Mouse (Mus musculus) brain, adult 2 months (tissue): ENCODE results near the gene Hdac9.
A peak's percentile ranks its signal among the peaks of the same experiment; 100 is the strongest.

Experiments
- DNase-seq: peaks from one replicate; pipeline ENCODE4 v3.0.0; 2011; ENCODE audit warnings: low read depth, low spot score

Hdac9 gene

DNA sequence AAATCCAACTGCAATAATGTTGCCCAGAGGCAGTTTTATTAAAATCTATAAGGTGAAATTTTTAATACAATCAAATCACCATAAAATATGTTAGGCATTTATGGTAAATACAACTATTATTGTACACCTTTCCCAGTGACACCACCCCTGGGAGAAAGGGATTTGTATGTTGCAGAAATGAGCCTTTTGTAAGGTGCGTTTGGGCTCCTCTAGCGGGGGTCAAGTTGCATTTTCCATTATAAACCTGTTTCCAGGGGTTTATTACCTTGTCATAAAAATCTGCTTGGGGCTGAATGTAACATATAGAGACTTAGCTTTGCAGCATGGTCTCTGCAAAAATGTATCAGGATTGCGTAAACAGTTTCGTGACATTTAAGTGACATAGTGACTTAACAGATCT lies 312.4 kb downstream of the Hdac9 start:
- no peak for DNase-seq

DNA sequence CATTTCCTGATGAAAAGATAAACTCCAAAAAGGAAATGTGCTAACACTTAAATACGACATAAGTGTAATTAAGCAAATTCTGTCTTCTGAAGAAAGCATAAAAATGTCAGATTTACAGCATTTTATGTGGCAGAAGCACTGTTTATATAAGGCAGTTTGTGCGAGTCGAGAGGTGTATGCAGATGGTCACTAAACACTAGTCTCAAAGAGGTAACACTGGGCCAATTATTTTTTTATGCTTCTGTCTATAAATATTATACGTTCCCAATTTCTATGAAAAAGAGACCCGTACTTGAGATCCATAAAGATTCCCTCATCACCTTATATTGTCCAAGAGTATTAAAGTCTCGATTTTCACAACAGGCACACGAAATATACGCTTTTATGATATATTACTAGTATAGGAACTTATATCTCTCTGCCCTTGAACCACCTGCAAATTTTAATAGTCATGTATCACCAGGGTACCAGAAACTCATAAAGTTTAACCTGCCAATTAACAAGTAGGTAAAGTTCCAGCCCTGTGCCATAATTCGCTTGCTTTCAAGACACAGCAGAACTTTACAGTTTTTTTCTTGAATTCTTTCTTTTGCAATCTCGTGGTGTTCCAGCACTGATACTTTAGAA lies 322.6 kb downstream of the Hdac9 start:
- DNase-seq = no peak

DNA sequence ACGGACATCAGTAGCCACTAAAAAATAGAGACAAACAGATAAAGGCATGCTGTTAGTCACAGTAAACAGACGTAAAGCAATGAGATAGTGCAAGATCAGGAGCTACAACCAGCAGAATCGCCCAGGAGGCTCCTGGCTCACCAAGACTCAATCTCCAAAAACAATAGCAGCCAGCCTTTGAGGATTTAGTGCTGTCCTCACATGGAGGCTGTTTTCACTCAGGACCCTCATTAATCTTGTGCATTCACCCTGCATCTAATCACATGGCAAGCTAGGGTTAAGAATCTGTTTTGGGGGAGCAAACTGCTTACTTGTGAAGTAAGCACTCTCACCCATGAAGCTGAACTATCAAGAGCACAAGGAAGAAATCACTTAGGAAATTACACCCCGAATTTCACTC lies 329.7 kb downstream of the Hdac9 start:
- no peak for DNase-seq

DNA sequence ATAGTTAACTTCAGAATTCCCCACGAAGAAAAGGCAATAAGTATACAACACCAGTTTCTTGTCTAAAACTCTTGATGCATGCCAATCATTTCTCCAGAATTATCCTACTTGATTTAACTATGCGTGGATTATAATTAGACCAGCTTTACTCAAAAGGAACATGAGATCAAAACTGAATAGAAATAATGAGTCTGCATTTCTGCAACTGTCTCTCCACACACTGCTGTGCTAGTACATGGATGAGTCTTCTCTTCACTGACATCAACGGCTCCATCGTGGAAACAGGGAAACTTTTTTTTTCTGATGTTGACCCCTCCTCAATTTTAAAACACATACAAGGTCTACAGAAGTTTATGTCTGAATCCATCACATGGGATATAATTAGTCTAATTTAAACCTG lies 334.4 kb downstream of the Hdac9 start:
- no peak for DNase-seq

DNA sequence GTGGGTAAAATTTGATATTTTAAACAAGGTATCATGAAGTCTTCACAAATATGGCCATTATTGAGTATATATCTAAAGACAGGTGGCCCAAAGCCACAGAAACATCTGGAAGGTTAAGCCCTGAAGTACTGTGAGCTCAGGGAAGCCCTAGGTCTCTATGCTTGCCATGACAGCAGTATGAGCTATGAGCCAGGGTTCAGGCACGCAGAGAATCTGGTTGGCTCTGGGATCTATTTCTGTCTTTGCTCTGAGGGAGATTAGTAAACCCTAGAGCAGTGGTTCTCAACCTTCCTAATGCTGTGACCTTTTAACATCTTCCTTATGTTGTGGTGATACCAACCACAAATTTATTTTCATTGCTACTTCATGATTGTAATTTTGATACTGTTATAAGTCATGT lies 337.7 kb downstream of the Hdac9 start:
- DNase-seq = no peak

DNA sequence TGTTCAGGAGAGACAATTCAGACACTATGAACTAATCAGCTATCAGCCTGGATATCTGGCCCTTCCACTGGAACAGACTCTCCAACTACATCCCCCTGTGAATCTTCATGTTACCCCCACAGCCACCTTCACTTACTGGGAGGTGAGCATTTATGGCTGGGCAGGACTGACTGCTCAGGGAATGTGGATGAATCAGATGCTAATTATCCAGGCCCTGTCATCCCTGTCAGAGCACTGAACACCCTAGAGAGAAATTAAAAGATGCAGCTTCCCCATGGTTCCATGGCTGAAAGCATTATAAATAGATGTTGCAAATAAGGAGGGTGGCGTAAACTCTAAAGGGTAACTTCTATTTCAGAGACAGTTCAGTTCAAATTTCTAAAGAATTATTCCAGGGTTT lies 345.8 kb downstream of the Hdac9 start:
- peak; percentile 59 for DNase-seq

DNA sequence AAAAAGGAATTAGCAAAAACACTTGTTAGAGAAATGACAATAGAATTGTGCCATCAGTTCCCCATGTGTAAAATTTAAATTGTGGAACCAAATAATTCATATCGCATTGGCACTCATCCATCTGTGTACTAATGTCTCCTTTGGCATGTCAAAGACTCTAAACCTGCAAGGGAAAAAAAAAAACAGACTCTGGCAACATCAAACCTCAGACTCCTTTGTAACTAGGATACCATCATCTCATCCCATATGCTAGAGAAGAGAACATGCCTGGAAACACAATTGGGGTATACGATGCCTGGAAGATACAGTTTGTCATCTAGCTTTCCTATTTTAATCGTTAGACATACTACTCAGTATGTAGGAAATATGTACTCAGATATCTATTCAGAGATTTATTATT lies 347.4 kb downstream of the Hdac9 start:
- no peak for DNase-seq

DNA sequence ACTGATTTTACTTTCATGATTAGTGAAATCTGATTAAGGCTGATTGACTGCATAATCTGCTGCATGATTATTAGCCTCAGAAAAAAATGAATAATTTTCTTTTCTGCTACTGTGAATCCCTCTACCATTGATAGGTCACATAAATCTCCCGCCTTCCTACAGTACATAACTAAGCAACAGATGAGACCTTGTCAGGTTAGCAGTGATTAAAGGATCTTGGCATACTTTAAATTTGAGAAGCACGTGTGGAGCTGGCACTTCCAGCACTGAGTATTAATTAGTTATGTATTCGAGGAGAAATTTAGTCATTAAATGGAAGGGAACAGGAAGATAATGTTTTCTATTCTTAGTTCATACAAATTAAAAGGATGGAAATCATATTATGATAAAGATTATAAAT lies 347.8 kb downstream of the Hdac9 start:
- no peak for DNase-seq

DNA sequence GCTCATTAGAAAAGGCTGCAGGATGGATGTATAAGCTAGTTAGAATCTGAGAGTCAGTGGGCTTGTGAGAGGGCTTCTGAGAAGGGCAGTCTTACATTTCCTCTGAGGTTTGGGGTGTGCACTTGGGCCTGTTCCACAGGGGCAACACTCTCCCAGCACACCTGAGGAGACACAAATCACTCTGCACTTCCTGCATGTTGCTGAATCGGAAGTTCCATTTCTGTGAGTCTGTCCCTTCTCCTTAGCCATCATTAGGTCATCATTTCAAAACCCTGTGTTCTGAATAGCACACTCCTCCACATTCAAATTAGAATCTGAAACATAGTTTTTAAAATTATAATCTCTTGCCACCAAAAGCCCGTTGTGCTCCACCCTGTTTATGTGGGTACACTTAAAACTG lies 354.6 kb downstream of the Hdac9 start:
- no peak for DNase-seq

DNA sequence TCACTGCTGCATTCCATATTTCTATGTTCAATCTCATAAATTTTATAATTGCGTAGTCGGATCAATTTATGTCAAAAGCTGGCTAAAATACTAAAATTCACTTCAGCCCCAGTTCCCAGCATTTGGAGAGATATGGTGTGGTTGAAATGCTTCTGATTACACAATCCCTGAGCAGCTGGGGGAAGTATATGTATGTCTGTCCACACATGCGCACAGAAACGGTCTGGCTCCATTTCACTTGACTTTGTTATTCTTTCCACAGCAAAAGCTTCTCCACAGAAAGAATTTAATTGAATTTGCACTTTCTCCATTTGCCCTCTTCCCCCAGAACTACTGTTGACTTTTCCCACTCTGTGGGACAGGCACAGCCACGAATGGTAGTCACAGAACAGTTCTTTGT lies 357.9 kb downstream of the Hdac9 start:
- no peak for DNase-seq

DNA sequence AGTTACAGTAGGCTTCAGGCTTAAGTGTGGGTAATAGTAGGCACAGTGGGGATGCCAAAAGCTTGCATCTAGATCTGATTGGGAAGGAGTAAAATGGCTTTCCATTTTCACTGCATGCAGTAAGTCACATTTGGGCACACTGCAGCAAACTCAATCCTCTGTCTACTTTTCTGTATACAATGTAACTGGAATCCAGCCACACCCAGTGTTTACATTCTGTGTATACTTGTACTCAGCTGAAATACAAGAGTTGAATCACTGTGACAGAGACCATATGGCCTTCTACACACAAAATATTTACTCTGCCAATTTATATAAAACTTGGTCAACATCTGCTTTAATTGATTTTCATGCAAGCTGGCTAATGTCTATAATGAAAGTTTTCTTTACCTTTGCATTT lies 362.1 kb downstream of the Hdac9 start:
- no peak for DNase-seq

DNA sequence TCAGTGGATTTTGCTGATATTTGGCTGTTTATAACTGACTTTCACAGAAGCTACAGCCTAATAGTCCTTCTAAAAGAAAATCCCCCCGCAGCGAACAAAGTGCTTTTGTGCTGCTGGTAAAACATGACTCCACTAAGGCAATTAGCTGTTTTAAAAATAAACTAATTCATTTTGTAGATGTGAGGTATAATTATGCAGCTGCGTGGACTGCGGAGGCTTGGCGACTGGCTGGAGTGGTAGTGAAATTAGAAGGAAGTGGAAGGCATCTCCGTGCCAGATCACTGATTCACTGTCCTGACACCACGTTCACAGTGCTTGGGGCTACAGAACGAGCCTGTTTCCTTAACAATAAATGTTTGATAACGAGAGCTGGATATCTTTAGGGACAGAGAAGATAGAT lies 366.6 kb downstream of the Hdac9 start:
- DNase-seq = peak; percentile 70

DNA sequence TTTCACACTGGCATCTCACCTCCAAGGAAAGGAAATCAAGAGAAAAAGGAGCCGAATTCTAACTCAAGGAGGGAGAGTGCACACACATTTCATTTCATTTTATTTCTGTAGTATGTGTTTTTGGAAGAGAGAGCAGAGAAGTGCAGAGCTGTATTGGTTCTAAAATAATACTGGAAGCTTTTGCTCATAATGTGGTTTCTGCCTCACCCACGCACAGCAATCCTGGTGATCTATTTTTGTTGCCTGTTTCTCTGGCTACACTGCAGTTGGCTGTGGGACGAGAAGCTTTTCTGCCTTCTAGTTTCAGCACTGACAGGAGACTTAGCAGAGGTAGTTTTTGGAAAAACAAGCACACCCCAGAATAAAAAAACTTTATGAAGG lies 387.7 kb downstream of the Hdac9 start:
- DNase-seq = peak; percentile 95

DNA sequence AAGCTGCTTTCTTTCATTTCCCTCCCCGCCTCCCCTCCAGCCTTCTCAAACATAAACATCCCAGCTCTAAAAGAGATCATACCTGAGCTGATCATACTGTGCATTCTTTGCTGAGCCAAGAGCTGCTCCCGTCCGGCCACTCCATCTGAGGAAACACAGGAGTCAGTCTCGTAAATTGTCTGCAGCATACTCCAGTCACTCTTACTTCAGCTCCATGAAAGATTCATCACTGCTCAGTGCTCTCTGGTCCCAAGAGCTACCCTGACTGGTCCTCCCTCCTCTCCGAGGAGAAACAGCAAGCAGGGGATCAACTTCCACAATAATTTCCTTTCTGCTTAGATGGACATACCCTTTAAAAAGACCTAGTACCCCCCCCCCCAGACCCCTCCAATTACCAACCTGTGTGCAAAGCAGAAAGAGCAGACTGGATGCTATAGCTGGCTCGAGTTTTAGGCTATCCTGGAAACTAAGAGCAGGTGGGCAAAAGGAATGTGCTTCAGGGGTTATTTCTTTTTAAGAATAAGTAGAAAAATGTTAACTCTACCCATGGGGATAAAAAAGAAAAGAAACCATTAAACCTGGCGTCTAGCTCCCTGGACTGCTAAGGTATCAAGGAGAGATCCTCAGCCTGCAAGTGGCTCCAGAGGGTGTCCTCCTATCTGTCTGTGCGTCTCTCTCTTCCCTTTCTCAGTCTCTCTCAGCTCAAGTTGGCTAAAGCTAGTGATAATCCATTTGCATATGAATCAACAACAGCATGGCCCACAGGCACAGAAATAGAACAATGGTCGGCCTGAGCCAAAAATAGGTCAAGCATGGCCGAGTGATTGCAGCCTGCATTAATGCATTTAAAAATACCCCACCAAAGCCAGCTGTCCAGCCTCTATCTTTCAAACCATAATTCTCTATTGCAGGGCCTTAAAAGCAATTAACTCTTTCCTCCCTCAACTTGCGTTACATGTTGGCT lies 388.4 kb downstream of the Hdac9 start:
- peak; percentile 90 for DNase-seq

DNA sequence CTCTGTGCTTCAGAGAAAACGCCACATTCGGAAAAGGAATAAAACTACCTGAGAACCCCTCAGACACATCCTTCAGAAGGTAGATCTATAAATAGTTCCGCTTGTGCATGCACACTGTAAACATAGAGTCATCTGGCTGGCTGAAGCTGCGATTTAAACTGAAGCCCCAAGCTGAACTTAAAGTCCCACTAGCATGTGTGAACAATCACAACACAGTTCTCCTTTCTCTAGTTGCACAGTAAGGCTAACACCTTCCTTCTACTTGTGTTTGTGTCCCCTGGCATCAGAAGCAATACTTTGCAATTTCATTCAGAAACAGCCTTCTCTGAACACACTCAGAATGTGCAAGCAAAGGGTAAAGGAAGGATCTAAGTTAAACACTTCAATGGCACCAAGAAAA lies 389.1 kb downstream of the Hdac9 start:
- DNase-seq = peak; percentile 47

DNA sequence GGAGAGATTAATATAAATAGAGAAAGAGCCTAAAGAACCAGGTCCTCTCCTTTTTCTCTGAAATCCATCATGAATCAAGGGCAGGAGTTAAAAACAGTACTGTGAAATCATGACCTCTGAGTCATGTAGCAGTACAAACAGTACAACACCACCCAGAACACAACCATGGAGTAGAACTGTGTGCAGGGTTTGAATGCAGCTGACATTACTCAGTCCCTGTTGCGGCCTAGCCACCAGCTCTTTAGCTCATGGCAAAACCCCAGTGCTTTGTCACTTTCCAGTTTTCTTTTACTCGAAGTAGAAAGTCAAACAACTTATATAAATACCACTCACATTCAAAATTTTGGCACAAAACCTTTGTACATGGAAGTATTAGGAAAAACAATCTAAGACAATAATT lies 395.4 kb downstream of the Hdac9 start:
- DNase-seq = peak; percentile 23

DNA sequence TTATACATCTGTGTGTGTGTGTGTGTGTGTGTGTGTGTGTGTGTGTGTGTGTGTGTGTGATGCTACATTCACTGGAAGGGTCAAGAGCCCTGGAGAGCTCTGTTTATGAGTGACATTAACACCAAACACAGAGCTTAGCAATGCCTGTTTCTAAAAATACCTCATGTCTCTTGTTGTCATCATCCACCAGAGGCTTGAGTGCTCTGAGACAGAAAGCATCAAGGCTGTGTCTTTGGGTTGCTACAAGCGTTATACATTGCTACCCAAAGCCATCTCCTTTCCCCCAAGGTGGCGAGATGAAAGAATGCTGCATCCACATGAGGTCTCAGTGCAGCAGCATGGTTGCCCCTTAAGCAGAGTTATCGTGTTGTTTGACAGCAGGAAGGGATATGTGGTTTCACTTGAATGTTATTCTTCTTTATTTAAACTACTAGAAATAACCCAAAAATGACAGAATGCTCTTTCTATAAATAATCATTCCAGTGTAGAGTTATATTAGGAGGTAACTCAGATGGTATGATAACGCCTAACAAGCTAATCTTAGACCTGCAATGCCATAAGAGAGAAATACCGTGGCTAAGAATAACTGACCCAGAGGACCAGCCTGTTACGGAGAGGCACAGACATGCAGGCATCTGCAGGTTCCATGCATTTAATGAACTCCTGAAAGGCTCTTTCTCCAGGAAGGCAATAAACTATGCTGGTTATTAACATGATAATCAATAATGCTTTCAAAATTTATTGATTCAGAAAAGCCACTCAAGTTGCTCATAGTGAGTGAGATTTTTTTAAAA lies 399.9 kb downstream of the Hdac9 start:
- DNase-seq = peak; percentile 41

DNA sequence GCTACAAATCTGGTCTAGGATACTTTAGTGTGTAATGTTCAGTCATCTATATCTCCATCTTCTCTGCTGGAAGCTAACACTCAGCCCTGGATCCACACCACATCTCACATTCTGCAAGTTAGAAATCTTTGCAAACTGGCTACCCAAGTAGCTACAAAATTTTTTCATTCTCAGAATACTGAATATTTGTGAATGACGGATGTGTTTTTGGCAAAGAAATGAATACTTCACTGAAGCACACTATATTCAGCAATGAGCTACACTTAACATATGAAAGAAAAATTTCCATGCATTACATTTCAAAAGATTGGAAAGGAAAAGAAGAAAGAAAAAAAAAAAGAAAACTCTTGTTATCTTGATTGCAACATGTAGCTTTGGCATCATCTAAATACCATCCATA lies 410.6 kb downstream of the Hdac9 start:
- no peak for DNase-seq

DNA sequence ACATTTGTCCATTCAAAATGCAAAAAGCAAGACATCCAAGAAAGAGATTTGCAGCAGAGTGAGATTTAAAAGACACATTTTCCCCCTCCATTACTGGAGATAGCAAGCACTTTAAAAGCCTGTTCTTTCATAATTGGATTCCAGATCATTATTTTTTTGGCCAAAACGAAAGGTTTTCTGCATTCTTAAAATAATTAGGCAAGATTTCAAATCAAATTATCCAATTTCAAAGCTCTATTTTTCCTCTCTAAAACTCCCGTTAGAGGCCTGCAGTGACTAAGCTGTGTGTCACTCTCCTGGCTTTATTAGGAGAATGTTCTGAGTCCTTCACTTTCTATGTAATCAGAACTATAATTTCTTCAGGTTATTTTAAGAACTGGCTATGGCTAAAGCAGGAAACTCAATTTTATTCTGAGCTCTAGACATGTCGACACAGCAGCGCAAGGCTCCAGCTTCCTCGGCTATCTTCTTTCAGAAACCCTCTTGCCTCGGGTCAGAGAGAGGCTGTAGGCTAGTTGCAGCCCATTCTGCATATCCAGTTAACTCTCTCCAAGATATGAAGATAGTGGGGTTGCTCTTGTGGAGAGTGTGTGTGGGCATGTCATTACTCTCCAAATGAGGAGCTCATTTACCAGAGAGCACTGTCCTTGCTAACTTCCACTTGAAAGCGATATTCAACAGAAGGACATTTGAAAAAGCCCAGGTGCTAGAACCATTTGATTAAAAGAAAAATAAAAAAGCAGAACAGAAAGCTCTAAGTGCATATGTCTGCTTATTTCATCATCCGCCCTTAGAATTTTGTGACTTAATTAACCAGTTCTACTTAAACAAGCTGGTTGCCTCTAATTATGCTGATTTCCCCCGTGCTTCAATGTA lies 417.9 kb downstream of the Hdac9 start:
- DNase-seq = peak; percentile 69

DNA sequence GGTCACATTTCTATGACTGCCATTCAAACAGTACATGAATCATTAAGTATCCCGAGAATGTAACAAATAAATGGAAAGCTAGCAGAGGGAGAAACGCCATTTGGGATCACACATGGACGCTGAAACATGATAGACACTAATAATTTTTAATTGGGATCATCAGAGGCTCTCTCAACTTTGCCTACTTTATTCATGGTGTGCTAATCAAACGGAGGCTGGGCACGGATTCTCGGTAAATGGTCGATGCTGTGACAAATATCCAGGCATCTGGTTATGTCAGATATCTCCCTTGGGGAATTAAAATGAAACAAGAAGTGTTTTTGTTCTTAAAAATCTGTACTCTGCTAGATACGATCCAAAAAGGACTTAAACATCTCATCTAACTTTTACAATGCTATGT lies 418.6 kb downstream of the Hdac9 start:
- DNase-seq = no peak

DNA sequence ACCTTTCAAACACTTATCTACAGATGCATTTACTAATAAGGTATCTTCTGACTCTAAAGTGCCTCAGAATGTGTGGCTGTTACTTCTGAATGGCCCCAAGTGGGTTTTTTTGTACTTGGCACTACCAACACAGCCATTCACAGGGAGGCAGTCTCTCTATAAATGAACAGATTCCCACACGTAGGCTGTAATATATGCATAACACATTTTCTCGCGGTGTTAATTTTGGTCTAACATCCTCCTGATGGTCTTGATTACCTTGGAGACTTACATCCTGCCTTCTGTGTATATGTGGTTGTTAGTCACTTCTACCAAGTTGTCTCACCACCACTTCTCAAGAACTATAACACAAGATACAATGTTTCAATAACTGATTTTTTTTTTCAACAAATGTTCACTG lies 419.2 kb downstream of the Hdac9 start:
- DNase-seq = peak; percentile 74
